Mouse (Mus musculus): ENCODE measurements at regions not wholly inside any gene's neighbourhood (a gene's known extent, or its start where the extent isn't known, plus 50 kb on each side); places are given as distances from the start of the nearest gene placed in this dataset.
A peak's percentile ranks its signal among the peaks of the same experiment; 100 is the strongest.
"Not testable (repeated sequence)": the region's sequence is repeated elsewhere in the genome, so short reads cannot be mapped to it uniquely, and the experiment has no call there.

DNA sequence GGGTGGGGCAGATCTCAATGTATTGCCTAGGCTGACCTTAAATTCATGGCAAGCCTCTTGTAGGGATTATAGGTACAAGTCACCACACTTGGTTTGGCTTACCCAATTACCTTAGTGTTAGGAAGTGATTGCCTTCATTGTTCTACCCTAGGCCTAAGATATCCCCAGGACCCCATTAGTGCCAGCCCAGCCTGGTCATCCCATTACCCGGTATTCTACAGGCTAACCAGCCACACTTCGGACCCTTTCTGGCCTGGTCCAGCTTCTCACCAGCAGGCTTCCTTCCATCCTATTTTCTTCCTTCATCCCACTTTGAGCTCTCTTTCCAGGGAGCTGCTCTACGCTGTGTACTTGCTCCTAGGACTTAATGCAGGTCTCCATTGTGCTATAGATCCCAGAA is 59.5 kb downstream of the Tex35 start:
- DNase-seq (ENCODE audit: low spot score): no peak

GRCm38 (mm10) chr1:157048201-157048923 is 60.1 kb downstream of the Tex35 start:
- peak; percentile 18 for DNase-seq (ENCODE audit: low spot score)

DNA sequence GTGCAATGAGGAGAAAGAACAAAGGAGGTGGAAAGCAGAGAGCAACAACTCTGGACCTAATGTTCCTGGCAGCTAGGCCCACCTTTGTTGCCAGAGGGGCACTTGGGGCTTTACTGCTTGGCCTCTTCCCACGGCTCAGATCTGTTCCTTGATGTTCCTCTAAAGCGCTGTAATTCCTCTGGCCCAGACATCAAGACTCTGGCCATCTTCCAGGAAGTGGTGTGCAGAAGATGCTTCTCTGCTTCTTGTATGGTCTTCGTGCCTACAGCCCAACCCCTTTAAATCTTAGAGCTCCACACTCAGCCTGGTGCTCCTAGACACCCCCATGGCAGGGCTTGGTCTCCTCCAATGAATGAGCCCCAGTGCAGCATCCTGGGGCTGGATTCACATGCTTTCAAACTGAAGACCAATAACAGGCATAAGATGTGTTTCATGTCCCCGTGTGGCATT is 60.7 kb downstream of the Tex35 start:
- peak; percentile 49 for DNase-seq (ENCODE audit: low spot score)

- no peak for DNase-seq (ENCODE audit: low spot score)
Observed at GRCm38 (mm10) chr1:157046760-157047182, 61.7 kb downstream of the Tex35 start.

DNA sequence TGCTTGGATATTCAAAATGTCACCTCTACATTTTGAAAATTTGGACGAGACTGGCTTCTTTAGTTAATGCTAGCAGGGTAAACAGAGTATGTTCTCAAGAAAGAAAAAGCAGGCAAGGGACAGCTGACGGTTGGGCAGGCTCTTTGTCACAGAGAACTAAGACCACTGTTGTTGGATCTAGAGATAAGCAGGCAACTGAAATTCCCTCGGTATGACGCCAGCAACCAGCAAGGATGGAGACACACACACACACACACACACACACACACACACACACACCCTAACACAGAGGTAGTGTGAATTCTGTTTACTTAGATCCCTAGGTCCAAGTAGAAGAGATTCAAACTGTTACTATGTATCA is 68.7 kb downstream of the Tex35 start:
- DNase-seq (ENCODE audit: low spot score): no peak

DNA sequence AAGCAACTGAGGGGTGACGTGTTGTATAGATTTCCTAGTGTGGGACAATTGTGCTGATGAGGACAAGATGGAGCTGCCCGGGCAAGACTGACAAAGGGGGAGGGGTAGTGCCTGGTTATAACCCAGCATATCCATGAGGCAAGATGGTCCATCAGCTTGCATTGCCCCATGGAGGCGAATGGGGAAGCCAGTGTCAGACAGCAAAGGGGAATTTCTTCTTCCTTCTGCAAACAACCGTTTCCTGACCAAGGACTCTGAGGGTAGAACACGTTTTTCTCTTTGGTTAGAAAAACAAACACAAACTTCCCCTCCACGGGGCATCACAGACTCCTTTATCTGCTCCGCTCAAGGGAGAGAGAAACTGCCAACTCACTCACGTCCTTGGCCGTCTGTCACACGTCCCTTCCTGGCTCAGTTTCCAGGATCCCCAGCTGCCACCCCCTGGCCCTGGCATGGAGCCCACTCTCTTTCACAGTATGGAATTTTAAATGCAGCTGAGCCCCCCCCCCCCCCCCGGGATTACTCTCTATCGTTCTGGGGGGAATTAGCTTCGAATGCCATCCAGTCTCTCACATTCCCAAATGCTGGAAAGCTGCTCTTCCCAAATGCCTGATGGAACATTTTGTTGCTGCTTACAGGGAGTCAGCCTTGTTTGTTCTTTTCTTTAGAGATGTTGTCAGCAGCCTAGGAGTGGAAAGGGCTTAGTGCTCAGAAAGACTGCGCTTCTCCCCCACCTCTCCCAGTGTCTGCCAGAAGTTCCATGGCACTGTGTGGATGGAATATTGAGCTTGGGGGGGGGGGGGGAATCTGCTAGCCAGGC is 69.3 kb downstream of the Tex35 start:
- no peak for DNase-seq (ENCODE audit: low spot score)

GRCm38 (mm10) chr1:157038111-157039008 is 70.1 kb downstream of the Tex35 start:
- DNase-seq (ENCODE audit: low spot score): no peak

- DNase-seq (ENCODE audit: low spot score): no peak
Observed at GRCm38 (mm10) chr1:157037246-157037991, 71.1 kb downstream of the Tex35 start.

- no peak for DNase-seq (ENCODE audit: low spot score)
Observed at GRCm38 (mm10) chr1:157036779-157037178, 71.7 kb downstream of the Tex35 start.

DNA sequence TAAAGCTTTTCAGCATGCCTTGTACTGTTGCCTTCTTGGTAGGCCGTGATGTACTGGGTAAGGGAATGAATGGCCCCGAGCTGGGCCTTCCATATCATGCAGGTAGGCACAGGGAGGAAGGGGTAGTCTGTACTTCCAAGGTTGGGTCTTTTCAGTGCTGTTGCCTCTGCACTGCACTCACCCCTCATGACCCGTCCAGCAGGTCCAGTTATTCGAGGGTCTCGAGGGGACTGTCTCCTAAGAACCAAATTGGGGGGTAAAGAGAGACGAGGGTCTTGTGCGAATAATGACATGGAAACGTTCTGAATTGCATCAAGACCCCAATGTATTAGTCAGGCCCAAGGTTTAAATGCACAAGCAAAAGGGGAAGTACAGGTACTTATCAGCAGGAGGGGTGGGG is 73.3 kb downstream of the Tex35 start:
- not testable (repeated sequence) for DNase-seq (ENCODE audit: low spot score)

- no peak for DNase-seq (ENCODE audit: low spot score)
Observed at GRCm38 (mm10) chr1:157028682-157029081, 79.8 kb downstream of the Tex35 start.

GRCm38 (mm10) chr1:157027681-157028080 is 80.8 kb downstream of the Tex35 start:
- DNase-seq (ENCODE audit: low spot score): no peak

GRCm38 (mm10) chr1:157023462-157023861 is 84.0 kb upstream of the Ralgps2 start:
- DNase-seq (ENCODE audit: low spot score): no peak

GRCm38 (mm10) chr1:157022456-157023435 is 83.3 kb upstream of the Ralgps2 start:
- no peak for DNase-seq (ENCODE audit: low spot score)

DNA sequence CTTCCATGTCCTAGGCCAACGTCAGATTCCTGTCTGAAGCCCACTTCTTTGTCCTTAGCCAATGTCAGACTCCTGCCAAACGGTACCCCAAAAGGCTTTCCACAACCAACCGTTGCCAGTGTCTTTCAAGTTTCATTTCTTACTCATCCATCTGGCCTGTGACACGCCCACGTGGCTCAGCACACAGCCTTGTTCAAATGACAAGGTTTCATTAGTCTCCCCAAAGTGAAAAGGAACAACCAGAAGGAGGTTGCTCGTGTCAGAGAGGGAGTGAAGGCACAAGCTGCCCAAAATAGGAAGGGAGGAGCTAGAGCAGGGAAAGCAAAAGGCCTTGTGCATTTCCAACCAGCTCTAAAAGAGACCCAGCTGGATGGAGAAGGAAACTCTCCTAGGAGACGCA is 80.5 kb upstream of the Ralgps2 start:
- DNase-seq (ENCODE audit: low spot score): no peak

GRCm38 (mm10) chr1:157018726-157019125 is 79.3 kb upstream of the Ralgps2 start:
- DNase-seq (ENCODE audit: low spot score): no peak

- DNase-seq (ENCODE audit: low spot score): no peak
Observed at GRCm38 (mm10) chr1:157017198-157017994, 78.0 kb upstream of the Ralgps2 start.

- no peak for DNase-seq (ENCODE audit: low spot score)
Observed at GRCm38 (mm10) chr1:157016625-157017024, 77.2 kb upstream of the Ralgps2 start.

All from ovary, postnatal 14 days (tissue).